In genomic region chr9:21736580-21736979, GRCm38 (mm10) we compare ENCODE assay signal across 19 mouse cellular contexts. TPM values are rescaled to one million over a fixed set of nuclear protein-coding genes. Genes with fewer than 3 reads are reported as not detected.
DNase-seq lines count a peak whose midpoint lies in the region; ATAC-seq and TF ChIP-seq lines count a peak whose summit lies in the region.
"Had no signal": no experiment of that assay in that cellular context is flagged by ENCODE, and none has a peak within 500 bp of the region (broad histone marks: within the 10 kb centered on the region; RNA-seq: fewer than 3 reads in every experiment).

No protein-coding gene starts in this region.

- no peaks in the 10 kb centered on the region for H3K27me3 ChIP-seq in E14TG2a.4 (ENCODE audit: insufficient read depth, low read length)
- H3K27me3 ChIP-seq in intestine, embryonic 15.5 days (replicated peaks) = no peaks in the 10 kb centered on the region
- no peaks in the 10 kb centered on the region for H3K27me3 ChIP-seq in kidney, embryonic 16.5 days (ENCODE audit: insufficient read depth, low read length)
- H3K27me3 ChIP-seq in lung, embryonic 15.5 days = no peaks in the 10 kb centered on the region
- H3K27me3 ChIP-seq in heart, embryonic 10.5 days (ENCODE audit: insufficient read depth, poor library complexity, severe bottlenecking) = no peaks in the 10 kb centered on the region
- H3K27me3 ChIP-seq: heart, embryonic 12.5 days; hindbrain, embryonic 15.5 days; neural tube, embryonic 15.5 days had no signal

- ATAC-seq in intestine, embryonic 15.5 days = peak; percentile 24; the same call in 1 of the 2 replicates
- ATAC-seq in kidney, embryonic 16.5 days (ENCODE audit: low FRiP score, low TSS enrichment) = peak; percentile 60; the same call in 1 of the 2 replicates
- 0 out of 2 replicates have a peak, but pooled peaks have one; percentile 24 for ATAC-seq in lung, embryonic 15.5 days (ENCODE audit: borderline replicate concordance, extremely low read depth, low FRiP score, low TSS enrichment)
- no peak for ATAC-seq in megakaryocyte-erythroid progenitor cell, adult 5-6 weeks (replicated peaks; ENCODE audit: low FRiP score, low TSS enrichment, poor library complexity, severe bottlenecking)
- ATAC-seq in inflammation-experienced regulatory T-cells, adult 6 months = no peak

- no peak for DNase-seq in embryo, embryonic 10.5 days (ENCODE audit: low spot score)
- DNase-seq in heart, embryonic 10.5 days (ENCODE audit: low spot score) = no peak
- DNase-seq: adrenal gland, adult 2 months; gastrocnemius, postnatal 25 days; layer of hippocampus, postnatal 36 days; retina, postnatal 1 day; right cerebral cortex, postnatal 4 days; thymus, postnatal 4 days had no signal

- 18% methylated on average over 3 of the region's 3 CpGs for WGBS in intestine, embryonic 15.5 days
- WGBS in kidney, embryonic 16.5 days = 56% methylated on average over 3 of the region's 3 CpGs
- WGBS in lung, embryonic 15.5 days = 17% methylated on average over 3 of the region's 3 CpGs
- WGBS in heart, embryonic 10.5 days = 85% methylated on average over 3 of the region's 3 CpGs

- H3K9ac ChIP-seq in intestine, embryonic 15.5 days = no peak overlapping the region
- H3K9ac ChIP-seq in kidney, embryonic 16.5 days (replicated peaks; ENCODE audit: low read length) = no peak overlapping the region
- H3K9ac ChIP-seq in lung, embryonic 15.5 days = no peak overlapping the region
- H3K9ac ChIP-seq: heart, embryonic 12.5 days; hindbrain, embryonic 15.5 days; neural tube, embryonic 15.5 days had no signal

- H3K36me3 ChIP-seq in E14TG2a.4 (ENCODE audit: insufficient read depth, low read length) = peaks cover 99% of the 10 kb centered on the region
- H3K36me3 ChIP-seq in intestine, embryonic 15.5 days = peaks cover 75% of the 10 kb centered on the region
- peaks cover 88% of the 10 kb centered on the region for H3K36me3 ChIP-seq in kidney, embryonic 16.5 days (ENCODE audit: insufficient read depth, low read length)
- H3K36me3 ChIP-seq in lung, embryonic 15.5 days = peaks cover 88% of the 10 kb centered on the region
- H3K36me3 ChIP-seq in heart, embryonic 10.5 days = peaks cover 98% of the 10 kb centered on the region

- H3K4me1 ChIP-seq in E14TG2a.4 (replicated peaks; ENCODE audit: low read depth, low read length) = peaks cover 66% of the 10 kb centered on the region
- peaks cover 3% of the 10 kb centered on the region for H3K4me1 ChIP-seq in intestine, embryonic 15.5 days (replicated peaks)
- H3K4me1 ChIP-seq in kidney, embryonic 16.5 days (ENCODE audit: insufficient read depth, low read length) = no peaks in the 10 kb centered on the region
- H3K4me1 ChIP-seq in lung, embryonic 15.5 days = peaks cover 8% of the 10 kb centered on the region
- H3K4me1 ChIP-seq in heart, embryonic 10.5 days = no peaks in the 10 kb centered on the region
- H3K4me1 ChIP-seq: hindbrain, embryonic 15.5 days; limb, embryonic 10.5 days; neural tube, embryonic 15.5 days had no signal

- H3K9me3 ChIP-seq in E14TG2a.4 (ENCODE audit: low read length) = no peaks in the 10 kb centered on the region
- no peaks in the 10 kb centered on the region for H3K9me3 ChIP-seq in intestine, embryonic 15.5 days
- no peaks in the 10 kb centered on the region for H3K9me3 ChIP-seq in kidney, embryonic 16.5 days (ENCODE audit: low read length)
- H3K9me3 ChIP-seq in lung, embryonic 15.5 days = no peaks in the 10 kb centered on the region
- no peaks in the 10 kb centered on the region for H3K9me3 ChIP-seq in heart, embryonic 10.5 days
- H3K9me3 ChIP-seq: heart, embryonic 12.5 days; hindbrain, embryonic 15.5 days; limb, embryonic 10.5 days; neural tube, embryonic 15.5 days had no signal

- peak overlapping the region; percentile 60 for H3K27ac ChIP-seq in intestine, embryonic 15.5 days
- no peak overlapping the region for H3K27ac ChIP-seq in kidney, embryonic 16.5 days (ENCODE audit: low read length)
- peak overlapping the region; percentile 12; the same call in 1 of the 2 replicates for H3K27ac ChIP-seq in lung, embryonic 15.5 days
- no peak overlapping the region for H3K27ac ChIP-seq in heart, embryonic 10.5 days
- H3K27ac ChIP-seq: hindbrain, embryonic 15.5 days; limb, embryonic 10.5 days; neural tube, embryonic 15.5 days had no signal

- H3K4me3 ChIP-seq in E14TG2a.4 (replicated peaks; ENCODE audit: low read length) = 0 out of 2 replicates have a peak overlapping the region, but pooled peaks have one; percentile 7
- H3K4me3 ChIP-seq in intestine, embryonic 15.5 days (replicated peaks) = no peak overlapping the region
- no peak overlapping the region for H3K4me3 ChIP-seq in kidney, embryonic 16.5 days (ENCODE audit: low read length)
- no peak overlapping the region for H3K4me3 ChIP-seq in lung, embryonic 15.5 days
- H3K4me3 ChIP-seq in heart, embryonic 10.5 days = no peak overlapping the region
- H3K4me3 ChIP-seq: heart, embryonic 12.5 days; hindbrain, embryonic 15.5 days; limb, embryonic 10.5 days; neural tube, embryonic 15.5 days had no signal

- H3K4me2 ChIP-seq in intestine, embryonic 15.5 days (replicated peaks) = no peak overlapping the region
- H3K4me2 ChIP-seq in kidney, embryonic 16.5 days (replicated peaks; ENCODE audit: low read depth, low read length) = no peak overlapping the region
- no peak overlapping the region for H3K4me2 ChIP-seq in lung, embryonic 15.5 days
- H3K4me2 ChIP-seq: heart, embryonic 12.5 days; hindbrain, embryonic 15.5 days; midbrain, embryonic 11.5 days; neural tube, embryonic 15.5 days had no signal

- no peak for TF ChIP-seq CTCF in E14TG2a.4 (conservative IDR thresholded peaks at IDR 0.05; ENCODE audit: low read length)

RNA-seq across cellular contexts. Expression of gene Ldlr, which starts 13.3 kb away (rescaled TPM):
- polyA plus RNA-seq in intestine, embryonic 15.5 days (2015; fragmentation: Nextera tagmentation; extraction: Ambion mirVana) = 76.7 and 81.2 TPM in 2 replicates
- polyA plus RNA-seq in kidney, embryonic 16.5 days (2015; fragmentation: Nextera tagmentation; extraction: Ambion mirVana) = 30.6 and 33.2 TPM in 2 replicates
- polyA plus RNA-seq in lung, embryonic 15.5 days (2015; fragmentation: Nextera tagmentation; extraction: Ambion mirVana) = 38.9 and 39.5 TPM in 2 replicates
- total RNA-seq in megakaryocyte-erythroid progenitor cell, adult 5-6 weeks (2014; fragmentation: Nextera tagmentation) = 8.4 and 14.8 TPM in 2 replicates
- 11.5 and 13.9 TPM in 2 replicates for total RNA-seq in megakaryocyte-erythroid progenitor cell, adult 5-6 weeks (2017)
- polyA plus RNA-seq in heart, embryonic 10.5 days (2016; fragmentation: Nextera tagmentation; extraction: Ambion mirVana) = 36.6 and 42.9 TPM in 2 replicates
- 10 to 100 TPM in 2 of 3 experiments, 1 to 10 TPM in 1; 9.2 to 21.2 (median 14.6) TPM for polyA plus RNA-seq in inflammation-experienced regulatory T-cells, adult 6 months (2017; shearing (Covaris generic))

RNA-seq across cellular contexts. Expression of gene Spc24, which starts 23.5 kb away (rescaled TPM):
- polyA plus RNA-seq in intestine, embryonic 15.5 days (2015; fragmentation: Nextera tagmentation; extraction: Ambion mirVana) = 94.2 and 107 TPM in 2 replicates
- polyA plus RNA-seq in kidney, embryonic 16.5 days (2015; fragmentation: Nextera tagmentation; extraction: Ambion mirVana) = 120 and 134 TPM in 2 replicates
- polyA plus RNA-seq in lung, embryonic 15.5 days (2015; fragmentation: Nextera tagmentation; extraction: Ambion mirVana) = 154 TPM in 2 replicates
- 49.0 and 79.0 TPM in 2 replicates for total RNA-seq in megakaryocyte-erythroid progenitor cell, adult 5-6 weeks (2014; fragmentation: Nextera tagmentation)
- total RNA-seq in megakaryocyte-erythroid progenitor cell, adult 5-6 weeks (2017) = 77.1 and 107 TPM in 2 replicates
- 112 and 160 TPM in 2 replicates for polyA plus RNA-seq in heart, embryonic 10.5 days (2016; fragmentation: Nextera tagmentation; extraction: Ambion mirVana)
- polyA plus RNA-seq in inflammation-experienced regulatory T-cells, adult 6 months (2017; shearing (Covaris generic)) = 10 to 100 TPM in 1 of 3 experiments, 1 to 10 TPM in 2; 5.5 to 54.9 (median 8.6) TPM

Comparison
In these comparisons a context has a peak if more than half of its experiments do, and no peak if none do; other contexts are left out.
1. ATAC-seq: peak in intestine, embryonic 15.5 days (single experiment), kidney, embryonic 16.5 days (single experiment) and lung, embryonic 15.5 days (single experiment); none in megakaryocyte-erythroid progenitor cell, adult 5-6 weeks (single experiment) and inflammation-experienced regulatory T-cells, adult 6 months (single experiment).
2. H3K27ac ChIP-seq: peak in intestine, embryonic 15.5 days (single experiment) and lung, embryonic 15.5 days (single experiment); none in kidney, embryonic 16.5 days (single experiment) and heart, embryonic 10.5 days (single experiment).